Comparison of ENCODE assay signal across 8 mouse cellular contexts in the genomic region with DNA sequence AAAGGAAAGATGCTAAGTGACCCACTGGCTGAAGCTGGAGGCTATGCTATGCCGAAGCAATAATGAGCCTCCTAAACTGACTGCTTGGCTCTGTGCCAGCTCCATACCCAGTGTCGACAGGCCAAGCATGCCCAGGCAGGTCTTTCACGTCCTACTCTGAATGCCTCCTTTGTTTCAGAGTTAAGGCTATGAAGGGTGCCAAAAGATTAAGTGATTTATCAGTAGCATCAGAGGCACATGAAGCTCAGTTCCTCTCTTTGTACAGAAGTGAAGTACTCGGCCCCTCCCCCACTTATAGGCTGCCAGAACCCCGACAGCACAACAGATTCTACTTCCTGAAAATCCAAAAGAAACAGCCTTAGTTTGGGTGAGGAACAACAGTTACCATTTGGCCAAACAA. TPM values are rescaled to one million over a fixed set of nuclear protein-coding genes. Genes with fewer than 3 reads are reported as not detected.
DNase-seq lines count a peak whose midpoint lies in the region; ATAC-seq and TF ChIP-seq lines count a peak whose summit lies in the region.

No protein-coding gene starts in this region.

- H3K4me2 ChIP-seq in lung, postnatal 0 days (replicated peaks; ENCODE audit: low read depth, low read length), result 0 out of 2 replicates have a peak overlapping the region, but pooled peaks have one; percentile 25
- H3K4me2 ChIP-seq in stomach, embryonic 15.5 days, result no peak overlapping the region; the same call in 1 of the 2 replicates

- no peaks in the 10 kb centered on the region; the same call in 1 of the 2 replicates for H3K79me2 ChIP-seq in heart, adult 2 months (replicated peaks; ENCODE audit: control insufficient read depth, insufficient read depth, low read length)

- WGBS in heart, adult 2 months, result 7% methylated on average over 5 of the region's 5 CpGs
- WGBS in lung, postnatal 0 days, result under 1% methylated on average over 5 of the region's 5 CpGs
- 8% methylated on average over 5 of the region's 5 CpGs for WGBS in stomach, embryonic 15.5 days

- intact Hi-C loops in left cerebral cortex, postnatal 10 days (cut with DNase I), result no loop called here
- intact Hi-C loops in heart, adult 2 months (cut with DNase I), result no loop called here

- H3K36me3 ChIP-seq in heart, adult 2 months (ENCODE audit: control insufficient read depth, insufficient read depth, low read length), result peaks cover 8% of the 10 kb centered on the region
- H3K36me3 ChIP-seq in lung, postnatal 0 days (ENCODE audit: insufficient read depth, low read length), result peaks cover 4% of the 10 kb centered on the region; the same call in 1 of the 2 replicates
- H3K36me3 ChIP-seq in stomach, embryonic 15.5 days, result peaks cover 3% of the 10 kb centered on the region; the same call in 1 of the 2 replicates

- no peak for TF ChIP-seq CTCF in brain, embryonic 14.5 days (IDR thresholded peaks at IDR 0.05; ENCODE audit: borderline replicate concordance, extremely low read depth, insufficient read depth, insufficient read length)
- no peak for TF ChIP-seq CTCF in heart, adult 2 months (IDR thresholded peaks at IDR 0.05)
- no peak for TF ChIP-seq CTCF in lung, postnatal 0 days (IDR thresholded peaks at IDR 0.05)

- H3K9me3 ChIP-seq in lung, postnatal 0 days (ENCODE audit: low read length), result no peaks in the 10 kb centered on the region
- H3K9me3 ChIP-seq in stomach, embryonic 15.5 days, result no peaks in the 10 kb centered on the region

- peak overlapping the region; percentile 79 for H3K27ac ChIP-seq in heart, adult 2 months
- peak overlapping the region; percentile 38 for H3K27ac ChIP-seq in lung, postnatal 0 days (ENCODE audit: low read length)
- H3K27ac ChIP-seq in stomach, embryonic 15.5 days, result peak overlapping the region; percentile 80

- H3K27me3 ChIP-seq in heart, adult 2 months (ENCODE audit: control insufficient read depth, insufficient read depth, low read length), result no peaks in the 10 kb centered on the region
- H3K27me3 ChIP-seq in lung, postnatal 0 days (replicated peaks; ENCODE audit: insufficient read depth, low read length), result no peaks in the 10 kb centered on the region
- H3K27me3 ChIP-seq in stomach, embryonic 15.5 days (replicated peaks), result no peaks in the 10 kb centered on the region

- peak; percentile 36 to 55 for DNase-seq in left cerebral cortex, postnatal 10 days (ENCODE audit: extremely low spot score in 1 of 2, low spot score in 2 of 2)
- DNase-seq in left cerebral cortex, adult 8-10 months (ENCODE audit: low spot score in 2 of 2), result no peak
- DNase-seq in brain, embryonic 14.5 days (ENCODE audit: low read depth), result peak; percentile 95
- DNase-seq in heart, adult 2 months, result peak; percentile 54 to 70
- peak; percentile 19 for DNase-seq in kidney, adult 9 months
- DNase-seq in lung, postnatal 0 days (ENCODE audit: low spot score), result peak; percentile 73
- no peak for DNase-seq in cerebellum, adult 11-12 months

- peak; percentile 81; the same call in 1 of the 2 replicates for TF ChIP-seq EP300 in heart, adult 2 months (IDR thresholded peaks at IDR 0.05; ENCODE audit: insufficient read depth, low read depth, low read length)
- peak; percentile 66; the same call in 1 of the 2 replicates for TF ChIP-seq EP300 in lung, postnatal 0 days (IDR thresholded peaks at IDR 0.05)

- H3K4me3 ChIP-seq in heart, adult 2 months, result no peak overlapping the region
- no peak overlapping the region for H3K4me3 ChIP-seq in lung, postnatal 0 days (ENCODE audit: low read depth, low read length)
- H3K4me3 ChIP-seq in stomach, embryonic 15.5 days (replicated peaks), result no peak overlapping the region

- H3K4me1 ChIP-seq in heart, adult 2 months (ENCODE audit: control insufficient read depth, insufficient read depth, low read length), result peaks cover 13% of the 10 kb centered on the region
- peaks cover 9% of the 10 kb centered on the region; the same call in 1 of the 2 replicates for H3K4me1 ChIP-seq in lung, postnatal 0 days (ENCODE audit: insufficient read depth, low read depth, low read length)
- peaks cover 19% of the 10 kb centered on the region for H3K4me1 ChIP-seq in stomach, embryonic 15.5 days

- TF ChIP-seq POLR2A in brain, embryonic 14.5 days (IDR thresholded peaks at IDR 0.05; ENCODE audit: borderline replicate concordance, extremely low read depth, insufficient read depth, insufficient read length, poor library complexity, severe bottlenecking), result no peak
- peak; percentile 43; the same call in 1 of the 2 replicates for TF ChIP-seq POLR2A in heart, adult 2 months (IDR thresholded peaks at IDR 0.05; ENCODE audit: insufficient read depth, low read depth, low read length)

- peak; percentile 56 for ATAC-seq in lung, postnatal 0 days
- ATAC-seq in stomach, embryonic 15.5 days (ENCODE audit: insufficient read depth, low FRiP score, low read depth), result peak; percentile 57

- H3K9ac ChIP-seq in heart, adult 2 months (ENCODE audit: low read depth, low read length), result no peak overlapping the region
- H3K9ac ChIP-seq in lung, postnatal 0 days (replicated peaks; ENCODE audit: low read depth), result no peak overlapping the region
- no peak overlapping the region for H3K9ac ChIP-seq in stomach, embryonic 15.5 days

RNA-seq across cellular contexts. Expression of a gene that starts 3.2 kb away (rescaled TPM):
- total RNA-seq in left cerebral cortex, postnatal 10 days (2021), result 1 to 10 TPM; 6.0 to 6.7 TPM
- total RNA-seq in left cerebral cortex, adult 8-10 months (2022), result 1 to 10 TPM; 1.6 to 3.5 (median 3.1) TPM
- 18.5 and 28.6 TPM in 2 replicates for polyA plus RNA-seq in brain, embryonic 14.5 days (2012; rRNA removed)
- total RNA-seq in heart, adult 2 months (2021), result 1 to 10 TPM in 1 of 2 experiments, under 1 TPM in 1; 0.64 to 1.4 TPM
- polyA plus RNA-seq in heart, adult 2 months (2012; rRNA removed), result 0.41 and 0.44 TPM in 2 replicates
- 13.4 and 17.7 TPM in 2 replicates for polyA plus RNA-seq in lung, postnatal 0 days (2015; fragmentation: Nextera tagmentation; extraction: Ambion mirVana)
- polyA plus RNA-seq in stomach, embryonic 15.5 days (2015; fragmentation: Nextera tagmentation; extraction: Ambion mirVana), result 73.9 and 78.8 TPM in 2 replicates

RNA-seq across cellular contexts. Expression of a gene that starts 6.3 kb away (rescaled TPM):
- total RNA-seq in left cerebral cortex, postnatal 10 days (2021), result 1 to 10 TPM; 5.7 to 6.8 TPM
- total RNA-seq in left cerebral cortex, adult 8-10 months (2022), result 1 to 10 TPM; 1.9 to 5.1 (median 3.6) TPM
- 5.5 and 6.6 TPM in 2 replicates for polyA plus RNA-seq in brain, embryonic 14.5 days (2012; rRNA removed)
- 10 to 100 TPM; 14.4 to 17.6 TPM for total RNA-seq in heart, adult 2 months (2021)
- polyA plus RNA-seq in heart, adult 2 months (2012; rRNA removed), result 7.9 and 11.5 TPM in 2 replicates
- polyA plus RNA-seq in lung, postnatal 0 days (2015; fragmentation: Nextera tagmentation; extraction: Ambion mirVana), result 21.5 and 24.5 TPM in 2 replicates
- 28.8 and 29.9 TPM in 2 replicates for polyA plus RNA-seq in stomach, embryonic 15.5 days (2015; fragmentation: Nextera tagmentation; extraction: Ambion mirVana)

Comparison
In these comparisons a context has a peak if more than half of its experiments do, and no peak if none do; other contexts are left out.
1. DNase-seq: peak in left cerebral cortex, postnatal 10 days (2 of 2), brain, embryonic 14.5 days (single experiment), heart, adult 2 months (2 of 2), kidney, adult 9 months (single experiment) and lung, postnatal 0 days (single experiment); none in left cerebral cortex, adult 8-10 months (0 of 2) and cerebellum, adult 11-12 months (single experiment).
2. Peak in every context shown above with its lines, with median percentiles within 50 percentile points of each other: H3K27ac ChIP-seq.